Mouse (Mus musculus): Measurements from ENCODE around the gene Gm266. TPM values are rescaled to one million over a fixed set of nuclear protein-coding genes. Genes with fewer than 3 reads are reported as not detected.

Gene Gm266
- total and polyA plus RNA-seq, 2 experiments from 2014 or later = 1.3 to 4.0 TPM

GRCm38 (mm10) chr12:111524883-111525282 lies 39.3 kb upstream of the Gm266 start:
- H3K4me3 ChIP-seq (ENCODE audit: low read depth, low read length) = no peak overlapping the region
- H3K9me3 ChIP-seq (replicated peaks; ENCODE audit: control insufficient read depth, low read length) = no peaks in the 10 kb centered on the region
- DNase-seq (ENCODE audit: low spot score) = no peak
- ATAC-seq (ENCODE audit: insufficient read depth, low read depth) = no peak
- no peaks in the 10 kb centered on the region for H3K4me1 ChIP-seq (ENCODE audit: control insufficient read depth, insufficient read depth)
- H3K36me3 ChIP-seq (replicated peaks; ENCODE audit: control insufficient read depth, insufficient read depth, low read length) = no peaks in the 10 kb centered on the region
- TF ChIP-seq CTCF (IDR thresholded peaks at IDR 0.05; ENCODE audit: low read depth) (no peak), EP300 (IDR thresholded peaks at IDR 0.05; ENCODE audit: low read depth) (no peak)
- 83% methylated on average over 3 of the region's 3 CpGs for WGBS
- no peak overlapping the region for H3K27ac ChIP-seq (ENCODE audit: low read depth)
- H3K27me3 ChIP-seq (ENCODE audit: control insufficient read depth, insufficient read depth, low read length) = 0 out of 2 replicates have a peak, but pooled peaks cover 3% of the 10 kb centered on the region
- H3K4me2 ChIP-seq (ENCODE audit: low read depth, low read length) = no peak overlapping the region
- H3K9ac ChIP-seq (replicated peaks; ENCODE audit: low read depth, low read length) = no peak overlapping the region

GRCm38 (mm10) chr12:111524469-111524868 lies 38.8 kb upstream of the Gm266 start:
- H3K4me2 ChIP-seq (ENCODE audit: low read depth, low read length) = no peak overlapping the region
- WGBS = 48% methylated on average over 1 of the region's 1 CpGs
- no peaks in the 10 kb centered on the region for H3K36me3 ChIP-seq (replicated peaks; ENCODE audit: control insufficient read depth, insufficient read depth, low read length)
- H3K9me3 ChIP-seq (replicated peaks; ENCODE audit: control insufficient read depth, low read length) = no peaks in the 10 kb centered on the region
- no peak for TF ChIP-seq CTCF (IDR thresholded peaks at IDR 0.05; ENCODE audit: low read depth)
- TF ChIP-seq EP300 (IDR thresholded peaks at IDR 0.05; ENCODE audit: low read depth) = no peak
- DNase-seq (ENCODE audit: low spot score) (no peak), ATAC-seq (ENCODE audit: insufficient read depth, low read depth) (no peak)
- H3K4me1 ChIP-seq (ENCODE audit: control insufficient read depth, insufficient read depth) = no peaks in the 10 kb centered on the region
- no peak overlapping the region for H3K27ac ChIP-seq (ENCODE audit: low read depth)
- H3K4me3 ChIP-seq (ENCODE audit: low read depth, low read length) = no peak overlapping the region
- no peak overlapping the region for H3K9ac ChIP-seq (replicated peaks; ENCODE audit: low read depth, low read length)
- H3K27me3 ChIP-seq (ENCODE audit: control insufficient read depth, insufficient read depth, low read length) = 0 out of 2 replicates have a peak, but pooled peaks cover 3% of the 10 kb centered on the region

- Histone ChIP-seq H3K36me3 (replicated peaks; ENCODE audit: control insufficient read depth, insufficient read depth, low read length) (no peaks in the 10 kb centered on the region), H3K27me3 (ENCODE audit: control insufficient read depth, insufficient read depth, low read length) (0 out of 2 replicates have a peak, but pooled peaks cover 3% of the 10 kb centered on the region), H3K9ac (replicated peaks; ENCODE audit: low read depth, low read length) (no peak overlapping the region), H3K4me1 (ENCODE audit: control insufficient read depth, insufficient read depth) (no peaks in the 10 kb centered on the region), H3K4me3 (ENCODE audit: low read depth, low read length) (no peak overlapping the region), H3K9me3 (replicated peaks; ENCODE audit: control insufficient read depth, low read length) (no peaks in the 10 kb centered on the region), H3K27ac (ENCODE audit: low read depth) (no peak overlapping the region), H3K4me2 (ENCODE audit: low read depth, low read length) (no peak overlapping the region)
- TF ChIP-seq EP300 (IDR thresholded peaks at IDR 0.05; ENCODE audit: low read depth) (no peak), CTCF (IDR thresholded peaks at IDR 0.05; ENCODE audit: low read depth) (no peak)
- no peak for ATAC-seq (ENCODE audit: insufficient read depth, low read depth)
- 68% methylated on average over 2 of the region's 2 CpGs for WGBS
- DNase-seq (ENCODE audit: low spot score) = no peak
These were observed 35.4 kb upstream of the Gm266 start for GRCm38 (mm10) chr12:111520994-111521393.

GRCm38 (mm10) chr12:111519821-111520220 lies 34.2 kb upstream of the Gm266 start:
- no peak for ATAC-seq (ENCODE audit: insufficient read depth, low read depth)
- WGBS = 54% methylated on average over 5 of the region's 5 CpGs
- no peak overlapping the region for H3K9ac ChIP-seq (replicated peaks; ENCODE audit: low read depth, low read length)
- no peak overlapping the region for H3K27ac ChIP-seq (ENCODE audit: low read depth)
- TF ChIP-seq CTCF (IDR thresholded peaks at IDR 0.05; ENCODE audit: low read depth) (no peak), EP300 (IDR thresholded peaks at IDR 0.05; ENCODE audit: low read depth) (no peak)
- DNase-seq (ENCODE audit: low spot score) = no peak
- H3K36me3 ChIP-seq (replicated peaks; ENCODE audit: control insufficient read depth, insufficient read depth, low read length) = no peaks in the 10 kb centered on the region
- 0 out of 2 replicates have a peak, but pooled peaks cover 3% of the 10 kb centered on the region for H3K27me3 ChIP-seq (ENCODE audit: control insufficient read depth, insufficient read depth, low read length)
- H3K4me2 ChIP-seq (ENCODE audit: low read depth, low read length) = no peak overlapping the region
- no peaks in the 10 kb centered on the region for H3K4me1 ChIP-seq (ENCODE audit: control insufficient read depth, insufficient read depth)
- no peak overlapping the region for H3K4me3 ChIP-seq (ENCODE audit: low read depth, low read length)
- H3K9me3 ChIP-seq (replicated peaks; ENCODE audit: control insufficient read depth, low read length) = no peaks in the 10 kb centered on the region; the same call in 1 of the 2 replicates

- no peak overlapping the region for H3K9ac ChIP-seq (replicated peaks; ENCODE audit: low read depth, low read length)
- H3K4me3 ChIP-seq (ENCODE audit: low read depth, low read length) = no peak overlapping the region
- H3K27ac ChIP-seq (ENCODE audit: low read depth) = no peak overlapping the region
- no peaks in the 10 kb centered on the region for H3K27me3 ChIP-seq (ENCODE audit: control insufficient read depth, insufficient read depth, low read length)
- no peak overlapping the region for H3K4me2 ChIP-seq (ENCODE audit: low read depth, low read length)
- H3K36me3 ChIP-seq (replicated peaks; ENCODE audit: control insufficient read depth, insufficient read depth, low read length) = no peaks in the 10 kb centered on the region
- WGBS = 85% methylated on average over 9 of the region's 9 CpGs
- DNase-seq (ENCODE audit: low spot score) (no peak), ATAC-seq (ENCODE audit: insufficient read depth, low read depth) (no peak)
- peaks cover 11% of the 10 kb centered on the region; the same call in 1 of the 2 replicates for H3K4me1 ChIP-seq (ENCODE audit: control insufficient read depth, insufficient read depth)
- no peak for TF ChIP-seq EP300 (IDR thresholded peaks at IDR 0.05; ENCODE audit: low read depth)
- H3K9me3 ChIP-seq (replicated peaks; ENCODE audit: control insufficient read depth, low read length) = no peaks in the 10 kb centered on the region; the same call in 1 of the 2 replicates
These were observed 32.8 kb upstream of the Gm266 start for GRCm38 (mm10) chr12:111518391-111518790.

GRCm38 (mm10) chr12:111517901-111518300 lies 32.3 kb upstream of the Gm266 start:
- WGBS = 34% methylated on average over 4 of the region's 4 CpGs
- H3K4me2 ChIP-seq (ENCODE audit: low read depth, low read length) = no peak overlapping the region
- no peak for DNase-seq (ENCODE audit: low spot score)
- no peaks in the 10 kb centered on the region; the same call in 1 of the 2 replicates for H3K9me3 ChIP-seq (replicated peaks; ENCODE audit: control insufficient read depth, low read length)
- H3K4me1 ChIP-seq (ENCODE audit: control insufficient read depth, insufficient read depth) = peaks cover 11% of the 10 kb centered on the region; the same call in 1 of the 2 replicates
- H3K9ac ChIP-seq (replicated peaks; ENCODE audit: low read depth, low read length) = no peak overlapping the region
- no peak overlapping the region for H3K27ac ChIP-seq (ENCODE audit: low read depth)
- TF ChIP-seq EP300 (IDR thresholded peaks at IDR 0.05; ENCODE audit: low read depth) (no peak), CTCF (IDR thresholded peaks at IDR 0.05; ENCODE audit: low read depth) (no peak)
- no peaks in the 10 kb centered on the region for H3K36me3 ChIP-seq (replicated peaks; ENCODE audit: control insufficient read depth, insufficient read depth, low read length)
- no peak for ATAC-seq (ENCODE audit: insufficient read depth, low read depth)
- no peak overlapping the region for H3K4me3 ChIP-seq (ENCODE audit: low read depth, low read length)
- H3K27me3 ChIP-seq (ENCODE audit: control insufficient read depth, insufficient read depth, low read length) = no peaks in the 10 kb centered on the region

Measured in heart, postnatal 0 days (tissue).